Mouse (Mus musculus) testis, adult 2 months (tissue): ENCODE measurements around the gene Btbd35f1.
"Not testable (repeated sequence)": the region's sequence is repeated elsewhere in the genome, so short reads cannot be mapped to it uniquely, and the experiment has no call there.

ENCODE experiments used
- CTCF ChIP-seq: fragments of 200-500 bp; IDR thresholded peaks from 2 replicates; pipeline ENCODE4 v1.5.1; 2012; ENCODE audit warnings: low read depth, mild to moderate bottlenecking, inconsistent platforms, low read length, moderate library complexity; ENCODE audit not compliant: control insufficient read depth, insufficient read depth, insufficient replicate concordance
- POLR2A ChIP-seq: fragments of 200-500 bp; IDR thresholded peaks from 2 replicates; pipeline ENCODE4 v1.6.1; 2012; ENCODE audit warnings: low read depth, mild to moderate bottlenecking, inconsistent platforms, low read length, moderate library complexity; ENCODE audit not compliant: control insufficient read depth

- TF ChIP-seq POLR2A, CTCF: not testable (repeated sequence)
Measured at GRCm38 (mm10) chrX:32601008-32601407, 41.2 kb downstream of the Btbd35f1 start.
